Mouse (Mus musculus): ENCODE data around the gene Fam53b. TPM values are rescaled to one million over a fixed set of nuclear protein-coding genes. Genes with fewer than 3 reads are reported as not detected.

Gene Fam53b
- polyA plus RNA-seq, 1 experiment from 2014 or later = 17.2 TPM

GRCm38 (mm10) chr7:132804951-132805350, 8.7 kb downstream of the Fam53b start:
- H3K36me3 ChIP-seq (replicated peaks; ENCODE audit: insufficient read depth, low read length) = peaks cover 9% of the 10 kb centered on the region; the same call in 1 of the 2 replicates
- peaks cover 57% of the 10 kb centered on the region for H3K4me1 ChIP-seq (ENCODE audit: insufficient read depth)
- DNase-seq (no peak), ATAC-seq (no peak)
- H3K9me3 ChIP-seq (ENCODE audit: low read length) = no peaks in the 10 kb centered on the region
- no peak overlapping the region for H3K4me3 ChIP-seq (ENCODE audit: low read depth, low read length)
- 44% methylated on average over 5 of the region's 5 CpGs for WGBS (ENCODE audit: insufficient replicate concordance)
- H3K27ac ChIP-seq (ENCODE audit: low read depth) = peak overlapping the region; percentile 57
- H3K27me3 ChIP-seq (ENCODE audit: insufficient read depth, low read length) = no peaks in the 10 kb centered on the region
- H3K4me2 ChIP-seq (ENCODE audit: low read depth, low read length) = peak overlapping the region; percentile 40
- no peak for TF ChIP-seq EP300 (IDR thresholded peaks at IDR 0.05; ENCODE audit: low read depth)
- TF ChIP-seq CTCF (IDR thresholded peaks at IDR 0.05; ENCODE audit: low read depth) = no peak
- peak overlapping the region; percentile 38 for H3K9ac ChIP-seq (replicated peaks)

DNA sequence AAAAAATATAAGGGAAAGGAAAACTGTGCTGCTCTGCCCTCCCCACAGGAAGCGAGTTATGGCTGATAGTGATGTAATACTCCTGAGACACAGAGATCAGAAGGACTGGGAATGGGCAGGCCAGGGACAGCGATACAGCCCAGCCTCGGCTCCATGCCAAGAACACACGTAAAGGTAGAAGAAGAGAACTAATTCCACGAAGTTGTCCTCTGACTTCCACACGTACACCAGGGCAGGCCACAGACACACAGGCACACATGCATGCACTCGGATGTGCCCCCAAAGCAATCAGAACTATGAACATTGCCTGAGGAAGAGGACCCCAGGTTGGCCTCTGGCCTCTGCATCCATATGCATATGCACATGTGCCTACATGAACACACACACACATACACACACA, 9.2 kb downstream of the Fam53b start:
- H3K4me1 ChIP-seq (ENCODE audit: insufficient read depth) = peaks cover 54% of the 10 kb centered on the region
- peak overlapping the region; percentile 38 for H3K9ac ChIP-seq (replicated peaks)
- H3K9me3 ChIP-seq (ENCODE audit: low read length) = no peaks in the 10 kb centered on the region
- H3K27me3 ChIP-seq (ENCODE audit: insufficient read depth, low read length) = no peaks in the 10 kb centered on the region
- DNase-seq = no peak
- H3K27ac ChIP-seq (ENCODE audit: low read depth) = peak overlapping the region; percentile 57; the same call in 1 of the 2 replicates
- WGBS (ENCODE audit: insufficient replicate concordance) = 57% methylated on average over 7 of the region's 7 CpGs
- peaks cover 9% of the 10 kb centered on the region; the same call in 1 of the 2 replicates for H3K36me3 ChIP-seq (replicated peaks; ENCODE audit: insufficient read depth, low read length)
- no peak for TF ChIP-seq EP300 (IDR thresholded peaks at IDR 0.05; ENCODE audit: low read depth)
- TF ChIP-seq CTCF (IDR thresholded peaks at IDR 0.05; ENCODE audit: low read depth) = no peak
- no peak overlapping the region for H3K4me3 ChIP-seq (ENCODE audit: low read depth, low read length)
- peak; percentile 52 for ATAC-seq
- H3K4me2 ChIP-seq (ENCODE audit: low read depth, low read length) = peak overlapping the region; percentile 40

GRCm38 (mm10) chr7:132803962-132804361, 9.7 kb downstream of the Fam53b start:
- DNase-seq = peak; percentile 50
- peak overlapping the region; percentile 57 for H3K27ac ChIP-seq (ENCODE audit: low read depth)
- no peaks in the 10 kb centered on the region for H3K27me3 ChIP-seq (ENCODE audit: insufficient read depth, low read length)
- peaks cover 49% of the 10 kb centered on the region for H3K4me1 ChIP-seq (ENCODE audit: insufficient read depth)
- no peaks in the 10 kb centered on the region for H3K9me3 ChIP-seq (ENCODE audit: low read length)
- peaks cover 9% of the 10 kb centered on the region; the same call in 1 of the 2 replicates for H3K36me3 ChIP-seq (replicated peaks; ENCODE audit: insufficient read depth, low read length)
- H3K4me2 ChIP-seq (ENCODE audit: low read depth, low read length) = peak overlapping the region; percentile 40
- H3K9ac ChIP-seq (replicated peaks) = peak overlapping the region; percentile 38; the same call in 1 of the 2 replicates
- 46% methylated on average over 3 of the region's 3 CpGs for WGBS (ENCODE audit: insufficient replicate concordance)
- no peak for TF ChIP-seq CTCF (IDR thresholded peaks at IDR 0.05; ENCODE audit: low read depth)
- TF ChIP-seq EP300 (IDR thresholded peaks at IDR 0.05; ENCODE audit: low read depth) = no peak
- no peak overlapping the region for H3K4me3 ChIP-seq (ENCODE audit: low read depth, low read length)
- peak; percentile 76 for ATAC-seq

GRCm38 (mm10) chr7:132803336-132803735, 10.3 kb downstream of the Fam53b start:
- Histone ChIP-seq H3K36me3 (replicated peaks; ENCODE audit: insufficient read depth, low read length) (peaks cover 9% of the 10 kb centered on the region; the same call in 1 of the 2 replicates), H3K27me3 (ENCODE audit: insufficient read depth, low read length) (no peaks in the 10 kb centered on the region), H3K4me2 (ENCODE audit: low read depth, low read length) (no peak overlapping the region), H3K27ac (ENCODE audit: low read depth) (peak overlapping the region; percentile 57; the same call in 1 of the 2 replicates), H3K4me1 (ENCODE audit: insufficient read depth) (peaks cover 42% of the 10 kb centered on the region), H3K4me3 (ENCODE audit: low read depth, low read length) (no peak overlapping the region), H3K9me3 (ENCODE audit: low read length) (no peaks in the 10 kb centered on the region), H3K9ac (replicated peaks) (no peak overlapping the region)
- TF ChIP-seq EP300 (IDR thresholded peaks at IDR 0.05; ENCODE audit: low read depth) = no peak
- no peak for TF ChIP-seq CTCF (IDR thresholded peaks at IDR 0.05; ENCODE audit: low read depth)
- ATAC-seq (no peak), DNase-seq (no peak)
- 73% methylated on average over 2 of the region's 2 CpGs for WGBS (ENCODE audit: insufficient replicate concordance)

DNA sequence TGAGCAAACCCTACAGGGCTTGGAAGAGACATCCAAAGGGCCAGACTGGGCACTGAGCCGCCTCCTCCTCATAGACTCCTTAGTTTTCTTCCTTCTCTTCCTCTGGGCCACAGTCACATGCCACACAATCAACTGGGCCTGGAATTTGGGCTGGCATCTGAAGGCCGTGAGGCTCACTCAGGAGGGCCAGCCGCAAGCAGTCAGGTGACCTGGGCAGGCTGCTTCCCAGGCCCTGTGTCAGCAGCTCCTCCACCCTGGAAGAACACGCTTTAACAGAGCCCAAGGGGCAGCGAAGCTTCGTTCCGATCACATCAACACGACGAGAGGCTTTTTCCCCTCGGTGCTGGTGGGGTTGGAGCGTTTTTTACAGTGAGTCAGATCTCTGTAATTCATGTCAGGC, 11.0 kb downstream of the Fam53b start:
- Histone ChIP-seq H3K4me2 (ENCODE audit: low read depth, low read length) (no peak overlapping the region), H3K36me3 (replicated peaks; ENCODE audit: insufficient read depth, low read length) (peaks cover 9% of the 10 kb centered on the region; the same call in 1 of the 2 replicates), H3K4me3 (ENCODE audit: low read depth, low read length) (no peak overlapping the region), H3K9me3 (ENCODE audit: low read length) (no peaks in the 10 kb centered on the region), H3K9ac (replicated peaks) (no peak overlapping the region), H3K27me3 (ENCODE audit: insufficient read depth, low read length) (no peaks in the 10 kb centered on the region), H3K4me1 (ENCODE audit: insufficient read depth) (peaks cover 41% of the 10 kb centered on the region), H3K27ac (ENCODE audit: low read depth) (0 out of 2 replicates have a peak overlapping the region, but pooled peaks have one; percentile 12)
- ATAC-seq = no peak
- no peak for DNase-seq
- TF ChIP-seq EP300 (IDR thresholded peaks at IDR 0.05; ENCODE audit: low read depth) (no peak), CTCF (IDR thresholded peaks at IDR 0.05; ENCODE audit: low read depth) (no peak)
- 90% methylated on average over 11 of the region's 11 CpGs for WGBS (ENCODE audit: insufficient replicate concordance)

DNA sequence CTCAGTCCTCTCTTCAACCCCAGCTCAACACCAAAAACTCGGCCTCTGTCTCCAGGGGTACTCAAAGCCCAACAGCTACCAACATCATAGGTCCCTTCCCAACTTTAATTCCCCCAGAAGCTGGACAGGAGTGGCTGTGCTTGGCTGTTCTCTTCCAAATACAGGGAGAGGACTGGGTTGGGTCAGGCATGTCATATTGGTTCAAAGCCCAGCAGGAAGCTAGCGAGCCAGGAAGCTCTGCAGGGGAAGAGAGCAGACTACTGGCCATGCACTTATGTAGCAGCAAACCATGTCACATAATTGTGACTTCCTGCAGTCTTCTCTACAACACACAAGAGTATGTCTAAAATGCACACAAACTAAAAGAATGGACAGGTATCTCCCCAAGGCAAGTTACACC, 11.6 kb downstream of the Fam53b start:
- H3K4me2 ChIP-seq (ENCODE audit: low read depth, low read length) = no peak overlapping the region
- H3K4me3 ChIP-seq (ENCODE audit: low read depth, low read length) = no peak overlapping the region
- peaks cover 40% of the 10 kb centered on the region for H3K4me1 ChIP-seq (ENCODE audit: insufficient read depth)
- no peak for TF ChIP-seq EP300 (IDR thresholded peaks at IDR 0.05; ENCODE audit: low read depth)
- no peak for TF ChIP-seq CTCF (IDR thresholded peaks at IDR 0.05; ENCODE audit: low read depth)
- peak; percentile 11 for DNase-seq
- H3K9ac ChIP-seq (replicated peaks) = no peak overlapping the region
- H3K27me3 ChIP-seq (ENCODE audit: insufficient read depth, low read length) = no peaks in the 10 kb centered on the region
- H3K36me3 ChIP-seq (replicated peaks; ENCODE audit: insufficient read depth, low read length) = peaks cover 8% of the 10 kb centered on the region; the same call in 1 of the 2 replicates
- H3K9me3 ChIP-seq (ENCODE audit: low read length) = no peaks in the 10 kb centered on the region
- 81% methylated on average over 2 of the region's 2 CpGs for WGBS (ENCODE audit: insufficient replicate concordance)
- ATAC-seq = no peak
- no peak overlapping the region for H3K27ac ChIP-seq (ENCODE audit: low read depth)
